ENCODE assay signal across 8 mouse cellular contexts in genomic region chr6:35254136-35254904, GRCm38 (mm10). TPM values are rescaled to one million over a fixed set of nuclear protein-coding genes. Genes with fewer than 3 reads are reported as not detected.
DNase-seq lines count a peak whose midpoint lies in the region; ATAC-seq and TF ChIP-seq lines count a peak whose summit lies in the region.

No protein-coding gene starts in this region.

- peak; percentile 67 for ATAC-seq in erythroid progenitor cell, adult 5-6 weeks (replicated peaks; ENCODE audit: low FRiP score, poor library complexity, severe bottlenecking)
- ATAC-seq in limb, embryonic 15.5 days (ENCODE audit: insufficient number of reproducible peaks, low FRiP score, low TSS enrichment, low read depth) = no peak

- H3K27me3 ChIP-seq in limb, embryonic 15.5 days = no peaks in the 10 kb centered on the region
- no peaks in the 10 kb centered on the region for H3K27me3 ChIP-seq in spleen, adult 2 months (ENCODE audit: control insufficient read depth, insufficient read depth, low read length)

- no peak for DNase-seq in left cerebral cortex, adult 2 months (ENCODE audit: extremely low spot score in 1 of 2, low spot score in 2 of 2)
- DNase-seq in left cerebral cortex, adult 11 months (ENCODE audit: low spot score) = no peak
- DNase-seq in spleen, adult 2 months (ENCODE audit: low read depth in 1 of 2, low spot score in 2 of 2) = peak; percentile 5 to 22
- no peak for DNase-seq in ovary, postnatal 14 days (ENCODE audit: low spot score)
- no peak for DNase-seq in Muller cell, postnatal 12 days (ENCODE audit: inconsistent ontology term)
- DNase-seq in thymus, postnatal 0 days (ENCODE audit: low spot score) = no peak

- H3K4me2 ChIP-seq in limb, embryonic 15.5 days = peak overlapping the region; percentile 58

- TF ChIP-seq CTCF in left cerebral cortex, adult 2 months (IDR thresholded peaks at IDR 0.05) = no peak
- TF ChIP-seq CTCF in spleen, adult 2 months (IDR thresholded peaks at IDR 0.05; ENCODE audit: extremely low read depth, insufficient read depth, insufficient read length, insufficient replicate concordance) = no peak

- no peak overlapping the region for H3K27ac ChIP-seq in left cerebral cortex, adult 2 months
- peak overlapping the region; percentile 91; the same call in 1 of the 2 replicates for H3K27ac ChIP-seq in limb, embryonic 15.5 days
- H3K27ac ChIP-seq in spleen, adult 2 months (ENCODE audit: insufficient read depth, low read length) = peak overlapping the region; percentile 9; the same call in 1 of the 2 replicates

- H3K36me3 ChIP-seq in limb, embryonic 15.5 days = no peaks in the 10 kb centered on the region
- H3K36me3 ChIP-seq in spleen, adult 2 months (ENCODE audit: control insufficient read depth, insufficient read depth, low read length) = no peaks in the 10 kb centered on the region

- no peak overlapping the region for H3K9ac ChIP-seq in limb, embryonic 15.5 days

- 50% methylated on average over 9 of the region's 9 CpGs for WGBS in limb, embryonic 15.5 days
- 52% methylated on average over 9 of the region's 9 CpGs for WGBS in spleen, adult 2 months

- peak overlapping the region; percentile 5; the same call in 1 of the 2 replicates for H3K4me3 ChIP-seq in left cerebral cortex, adult 2 months
- H3K4me3 ChIP-seq in limb, embryonic 15.5 days = peak overlapping the region; percentile 75
- 0 out of 2 replicates have a peak overlapping the region, but pooled peaks have one; percentile 2 for H3K4me3 ChIP-seq in spleen, adult 2 months (ENCODE audit: extremely low read depth, insufficient read depth, insufficient read length)

- no peaks in the 10 kb centered on the region for H3K9me3 ChIP-seq in limb, embryonic 15.5 days

- no peak for TF ChIP-seq POLR2A in spleen, adult 2 months (IDR thresholded peaks at IDR 0.05; ENCODE audit: low read depth, low read length)

- intact Hi-C loops in left cerebral cortex, adult 2 months (cut with DNase I) = loop anchor here (5.0 to 10.0 kb wide), 5 partner anchors 120 to 1140 kb away; partner anchors contain the start of gene Mtpn

- peaks cover 43% of the 10 kb centered on the region for H3K4me1 ChIP-seq in limb, embryonic 15.5 days
- peaks cover 13% of the 10 kb centered on the region for H3K4me1 ChIP-seq in spleen, adult 2 months (ENCODE audit: control insufficient read depth, insufficient read depth, insufficient read length)

RNA-seq across cellular contexts. Expression of gene Slc13a4, which starts 53.6 kb away (rescaled TPM):
- total RNA-seq in left cerebral cortex, adult 2 months (2021) = 10 to 100 TPM in 1 of 2 experiments, 1 to 10 TPM in 1; 9.2 to 14.8 TPM
- not detected in 2 replicates for total RNA-seq in erythroid progenitor cell, adult 5-6 weeks (2015; ENCODE audit: low replicate concordance)
- not detected in 2 replicates for total RNA-seq in erythroid progenitor cell, adult 5-6 weeks (2017; ENCODE audit: low replicate concordance)
- 0.12 and 0.20 TPM in 2 replicates for polyA plus RNA-seq in limb, embryonic 15.5 days (2015; fragmentation: Nextera tagmentation; extraction: Ambion mirVana)
- 0.02 TPM in 1 of 2 replicates, not detected in the other for polyA plus RNA-seq in spleen, adult 2 months (2012; rRNA removed)
- 0.35 and 0.36 TPM in 2 replicates for polyA plus RNA-seq in thymus, postnatal 0 days (2015; fragmentation: Nextera tagmentation; extraction: Ambion mirVana)

Comparison
In these comparisons a context has a peak if more than half of its experiments do, and no peak if none do; other contexts are left out.
1. DNase-seq: peak in spleen, adult 2 months (2 of 2); none in left cerebral cortex, adult 2 months (0 of 2), left cerebral cortex, adult 11 months (single experiment), ovary, postnatal 14 days (single experiment), Muller cell, postnatal 12 days (single experiment) and thymus, postnatal 0 days (single experiment).
2. H3K4me3 ChIP-seq: peak in every context shown above with its lines; median percentile 75 in limb, embryonic 15.5 days; 5 in left cerebral cortex, adult 2 months; 2 in spleen, adult 2 months.